Mouse (Mus musculus): ENCODE results near the gene Col6a5. TPM values are rescaled to one million over a fixed set of nuclear protein-coding genes. Genes with fewer than 3 reads are reported as not detected.
A peak's percentile ranks its signal among the peaks of the same experiment; 100 is the strongest.
"Not testable (repeated sequence)": the region's sequence is repeated elsewhere in the genome, so short reads cannot be mapped to it uniquely, and the experiment has no call there.

Gene Col6a5
- polyA plus RNA-seq, 2 experiments from 2014 or later = 0.04 TPM; not detected in 1

- ATAC-seq = no peak
These were observed 53.0 kb downstream of the Col6a5 start for GRCm38 (mm10) chr9:105907411-105907810.

GRCm38 (mm10) chr9:105887521-105887920 lies 72.9 kb downstream of the Col6a5 start:
- peak; percentile 99 for ATAC-seq

DNA sequence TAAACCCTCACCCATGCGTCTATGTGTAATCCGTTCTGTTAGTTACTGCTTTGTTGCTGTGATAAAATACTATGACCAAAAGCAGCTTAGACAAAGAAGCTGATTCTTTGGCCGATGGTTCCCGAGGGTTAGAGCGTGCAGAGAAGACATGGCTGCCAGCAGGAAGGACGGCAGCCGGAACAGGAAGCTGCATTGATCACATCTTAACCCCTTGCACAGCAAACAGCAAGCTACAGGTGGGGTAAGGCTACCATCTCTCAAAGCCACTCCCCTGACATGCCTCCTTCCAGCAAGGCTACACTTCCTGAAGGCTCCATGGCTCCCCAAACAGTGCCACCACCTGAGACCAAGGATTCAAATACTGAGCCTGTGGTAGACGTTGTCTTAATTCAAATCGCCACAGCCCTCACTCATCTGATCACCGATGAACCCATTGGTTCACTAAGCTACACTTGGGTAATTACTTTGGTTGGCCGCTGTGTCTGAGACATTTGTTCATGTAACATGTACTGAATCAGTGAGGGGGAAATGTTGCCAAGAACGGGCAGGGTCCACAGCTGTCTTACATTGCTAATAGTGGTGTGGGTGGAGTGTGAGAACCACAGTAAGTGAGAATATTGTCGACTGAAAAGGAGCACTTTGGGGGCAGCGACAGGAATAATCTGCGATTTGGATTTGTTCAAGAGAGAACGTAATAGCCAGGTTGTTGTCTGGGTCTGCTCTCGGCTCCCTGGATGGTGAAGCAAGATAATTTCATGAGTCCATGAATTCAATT lies 75.6 kb downstream of the Col6a5 start:
- ATAC-seq = no peak

GRCm38 (mm10) chr9:105880743-105881142 lies 79.7 kb downstream of the Col6a5 start:
- ATAC-seq = no peak

DNA sequence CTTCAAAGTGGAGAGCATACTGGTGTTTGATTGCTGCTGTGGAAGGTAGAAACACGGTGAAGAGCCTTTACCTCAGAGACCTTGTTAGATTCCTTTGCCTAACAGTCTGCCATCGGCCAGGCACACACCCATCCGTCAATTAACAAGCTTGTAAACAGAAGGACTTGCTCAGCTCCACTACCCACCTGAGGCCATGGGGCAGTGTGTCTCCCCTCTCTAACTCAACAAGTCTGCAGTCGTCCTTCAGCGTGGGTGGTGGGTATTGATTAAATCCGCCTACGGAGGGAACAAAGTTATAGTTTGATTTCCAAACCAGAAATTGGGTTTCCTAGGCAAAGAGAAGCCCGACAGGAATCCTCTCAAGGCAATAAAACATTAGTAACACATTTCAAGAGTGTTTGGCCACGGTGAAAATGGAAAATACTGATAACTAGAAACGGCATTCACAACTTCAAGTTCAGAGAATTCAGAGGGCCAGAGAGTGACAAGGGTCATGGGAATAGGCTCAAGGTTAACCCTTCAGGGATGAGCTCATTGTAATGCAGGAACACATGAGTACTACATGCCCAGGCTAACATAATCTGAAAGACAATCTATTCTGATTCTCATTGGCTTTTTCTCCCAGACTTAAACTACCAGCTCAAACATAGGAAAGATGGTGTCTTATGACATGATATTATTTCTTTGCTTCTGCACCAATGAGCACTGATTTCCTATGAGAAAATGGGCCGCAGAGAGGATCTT lies 81.9 kb downstream of the Col6a5 start:
- ATAC-seq = no peak

DNA sequence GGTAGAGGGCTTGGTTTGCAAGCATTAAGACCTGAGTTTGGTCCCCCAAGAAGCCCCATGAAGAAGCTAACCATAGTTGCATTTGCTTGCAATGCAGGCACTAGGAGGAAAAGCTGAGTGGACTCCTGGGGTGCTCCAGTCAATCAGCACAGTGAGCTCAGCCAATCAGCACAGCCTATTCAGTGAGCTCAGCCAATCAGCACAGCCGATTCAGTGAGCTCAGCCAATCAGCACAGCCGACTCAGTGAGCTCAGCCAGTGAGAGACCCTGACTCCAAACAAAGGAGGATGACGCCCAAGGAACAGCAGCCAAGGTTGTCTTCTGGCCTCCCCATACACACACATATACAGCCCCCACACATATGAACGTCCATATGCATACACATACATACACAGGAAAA lies 84.3 kb downstream of the Col6a5 start:
- no peak for ATAC-seq

DNA sequence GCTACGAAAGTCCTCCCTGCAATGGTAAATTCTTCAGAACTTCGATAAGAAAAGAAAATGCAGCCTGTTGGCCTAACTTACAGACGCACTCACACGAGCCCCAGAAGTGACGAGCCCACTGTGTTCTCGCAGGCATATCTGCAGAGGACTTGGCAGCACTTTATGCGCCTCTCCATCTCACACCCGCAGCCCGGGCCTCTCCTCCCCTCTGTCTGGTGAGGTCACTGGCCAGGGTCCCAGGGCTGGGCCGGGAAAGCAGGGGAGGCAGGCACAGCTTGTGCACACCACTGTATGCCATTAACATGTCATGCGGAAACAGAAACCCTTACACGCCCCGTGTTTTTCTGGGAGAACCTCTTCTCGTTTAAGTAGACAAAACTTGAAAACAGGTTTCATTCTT lies 88.8 kb downstream of the Col6a5 start:
- no peak for ATAC-seq

GRCm38 (mm10) chr9:105857773-105858172 lies 102.7 kb downstream of the Col6a5 start:
- no peak for ATAC-seq

- ATAC-seq = no peak
These were observed 107.7 kb downstream of the Col6a5 start for GRCm38 (mm10) chr9:105852778-105853065.

DNA sequence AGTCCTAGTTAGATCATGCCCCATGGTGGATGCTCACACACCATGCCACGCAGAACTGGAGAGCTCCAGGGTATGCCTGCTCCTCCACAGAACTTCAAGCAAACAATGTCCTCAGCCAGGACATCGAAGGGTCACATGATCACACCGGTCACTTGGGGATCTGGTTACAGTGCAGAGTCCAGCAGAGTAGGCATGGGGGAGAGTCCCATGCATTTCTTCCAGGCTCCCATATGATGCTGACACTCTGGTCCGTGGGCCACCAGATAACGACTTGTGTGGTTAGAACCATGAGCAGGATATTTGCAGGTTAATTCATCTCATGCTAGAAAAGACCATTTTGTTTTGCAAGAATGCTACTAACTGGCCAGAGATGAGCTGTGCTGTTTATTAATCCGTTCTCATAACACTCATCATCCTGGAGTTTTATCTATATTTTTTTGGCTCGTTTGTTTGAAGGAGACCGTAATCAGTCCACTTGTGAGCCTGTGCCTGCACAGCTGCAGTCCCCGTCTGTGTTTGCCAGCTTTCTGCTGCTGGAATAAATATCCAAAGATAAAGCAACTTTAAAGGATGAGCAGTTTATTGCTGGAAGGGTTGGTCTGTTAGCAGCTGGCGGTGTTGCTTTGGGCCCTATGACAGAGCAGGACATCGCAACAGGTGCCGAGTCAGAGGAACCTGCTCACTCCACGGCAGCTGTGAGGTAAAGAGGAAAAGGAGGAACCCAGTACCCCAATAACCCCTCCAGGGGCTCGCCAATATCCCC lies 108.2 kb downstream of the Col6a5 start:
- ATAC-seq = no peak

DNA sequence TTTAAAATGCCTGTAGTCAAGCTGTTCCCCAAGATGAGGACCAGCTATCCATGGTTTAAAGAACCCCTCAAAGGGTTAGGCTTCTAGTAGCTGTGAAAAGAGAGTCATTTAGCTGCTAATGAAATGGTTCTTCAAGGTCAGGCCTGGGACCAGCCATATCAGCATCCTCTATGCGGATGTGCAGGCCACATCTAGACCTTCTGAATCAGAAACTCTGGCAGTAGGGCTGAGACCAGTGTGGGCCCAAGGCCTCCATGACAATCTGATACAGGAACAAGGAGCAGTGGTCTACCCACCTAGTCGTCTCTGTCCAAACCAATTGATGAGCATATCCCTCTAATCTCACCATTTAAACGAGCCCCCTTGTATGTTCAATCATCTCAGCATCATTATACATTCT lies 109.4 kb downstream of the Col6a5 start:
- no peak for ATAC-seq

DNA sequence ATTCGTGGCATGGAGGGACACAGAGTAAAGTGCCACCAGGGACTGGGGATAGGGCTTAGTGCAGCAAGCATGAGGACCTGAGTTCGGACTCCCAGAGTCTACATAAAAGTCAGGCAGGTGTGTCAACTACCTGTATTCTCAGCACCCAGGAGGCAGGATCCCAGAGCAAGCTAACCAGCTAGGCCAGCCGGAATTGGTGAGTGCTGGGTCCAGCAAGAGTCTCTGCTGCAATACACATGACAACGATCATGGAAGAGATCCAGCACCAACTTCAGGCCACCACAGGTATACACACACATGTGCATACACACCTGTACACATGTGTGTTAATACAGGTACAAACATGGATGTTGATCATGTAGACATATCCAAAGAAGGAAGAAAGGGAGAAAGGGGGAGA lies 112.0 kb downstream of the Col6a5 start:
- no peak for ATAC-seq

- ATAC-seq = no peak
These were observed 113.2 kb downstream of the Col6a5 start for GRCm38 (mm10) chr9:105847261-105847660.

GRCm38 (mm10) chr9:105841386-105841785 lies 119.1 kb downstream of the Col6a5 start:
- ATAC-seq = not testable (repeated sequence)

DNA sequence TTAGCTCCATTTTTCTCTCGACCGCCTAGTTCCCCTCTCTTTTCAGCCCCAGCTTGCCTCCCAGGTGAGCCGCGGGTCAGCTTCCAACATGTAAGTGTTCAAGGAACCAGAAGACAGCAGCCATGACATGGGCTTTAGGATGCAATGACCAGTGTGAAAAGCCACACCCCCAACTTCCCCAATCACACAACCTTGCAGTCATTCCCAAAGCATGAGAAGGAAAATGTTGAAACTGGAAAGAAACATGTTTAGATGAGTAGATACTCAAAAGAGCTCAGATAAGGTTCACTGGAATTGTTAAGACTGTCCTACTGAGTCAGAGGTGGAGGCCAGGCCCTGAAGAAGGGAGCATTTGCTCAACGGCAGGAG lies 121.3 kb downstream of the Col6a5 start:
- no peak for ATAC-seq

GRCm38 (mm10) chr9:105838396-105839146 lies 121.9 kb downstream of the Col6a5 start:
- no peak for ATAC-seq

- no peak for ATAC-seq
These were observed 124.9 kb downstream of the Col6a5 start for GRCm38 (mm10) chr9:105835587-105835986.

GRCm38 (mm10) chr9:105834799-105835198 lies 125.6 kb downstream of the Col6a5 start:
- no peak for ATAC-seq

GRCm38 (mm10) chr9:105831291-105831690 lies 129.2 kb downstream of the Col6a5 start:
- ATAC-seq = no peak

DNA sequence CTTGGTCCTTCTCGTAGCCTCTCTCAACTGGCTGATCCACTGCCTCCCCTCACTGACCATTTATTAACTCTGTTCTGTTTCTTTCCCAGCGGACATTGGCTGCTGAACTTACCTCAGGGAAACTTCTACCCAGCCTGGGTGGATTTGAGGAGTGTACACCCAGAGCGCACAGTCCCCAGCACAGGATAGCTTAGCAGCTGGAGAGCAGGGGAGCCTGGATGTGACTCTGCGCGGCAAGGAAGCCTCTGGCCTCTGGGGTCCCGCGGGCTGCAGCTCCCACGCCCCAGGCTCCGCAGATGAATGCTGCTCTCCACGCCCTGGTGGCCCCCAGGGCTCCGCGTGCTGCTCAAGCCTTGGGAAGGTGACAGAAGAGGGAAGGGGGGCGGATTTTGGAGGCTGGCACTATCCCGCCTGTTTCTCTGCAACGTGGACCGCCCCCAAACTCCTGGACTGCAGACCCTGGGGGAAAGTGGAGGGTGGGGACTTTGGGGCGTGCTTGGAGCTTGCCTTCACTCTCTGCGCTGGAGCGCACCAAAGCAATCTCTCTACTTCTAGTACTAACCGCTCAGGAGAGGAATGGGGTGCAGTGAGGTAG lies 132.6 kb downstream of the Col6a5 start, which contains the start of gene Col6a6:
TSS of gene Col6a6 (minus strand) at position 370 of the 595 bp plus-strand sequence.
- no peak for ATAC-seq

DNA sequence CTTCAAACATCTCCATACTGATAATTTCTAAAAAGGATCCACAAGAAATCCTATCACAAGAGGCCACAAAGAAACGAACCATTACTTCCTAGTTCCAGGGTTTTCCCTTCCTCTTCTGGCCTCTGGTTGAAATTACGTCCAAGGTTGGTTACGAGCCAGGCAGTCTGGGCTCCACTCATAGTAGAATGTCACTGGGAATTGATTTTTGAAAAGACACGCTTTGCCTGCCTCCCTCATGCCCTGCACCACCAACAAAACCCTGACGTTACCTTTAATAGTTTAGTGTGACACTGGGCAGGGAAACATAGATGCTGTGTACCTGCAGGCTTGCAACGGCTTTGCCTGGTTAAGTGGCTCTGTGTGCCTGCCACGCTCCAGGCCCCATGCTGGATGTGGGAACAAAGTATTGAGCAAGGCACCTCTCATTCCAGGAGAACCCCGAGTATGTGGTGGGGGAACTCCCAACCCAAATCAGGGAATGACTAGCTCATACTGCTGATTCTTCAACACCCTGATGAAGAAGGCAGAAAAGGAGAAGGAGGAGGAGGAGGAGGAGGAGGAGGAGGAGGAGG lies 133.3 kb downstream of the Col6a5 start:
- no peak for ATAC-seq

GRCm38 (mm10) chr9:105820711-105821110 lies 139.7 kb downstream of the Col6a5 start:
- no peak for ATAC-seq
